In genomic region chr8:48722744-48723143, GRCm38 (mm10) we compare ENCODE assay signal across 21 mouse cellular contexts.
DNase-seq lines count a peak whose midpoint lies in the region; ATAC-seq and TF ChIP-seq lines count a peak whose summit lies in the region.
"Had no signal": no experiment of that assay in that cellular context is flagged by ENCODE, and none has a peak within 500 bp of the region (broad histone marks: within the 10 kb centered on the region; RNA-seq: fewer than 3 reads in every experiment).

No protein-coding gene starts in this region.

- H3K4me2 ChIP-seq in forebrain, embryonic 14.5 days (ENCODE audit: low read length) = no peak overlapping the region
- 0 out of 2 replicates have a peak overlapping the region, but pooled peaks have one; percentile 18 for H3K4me2 ChIP-seq in neural tube, embryonic 12.5 days (replicated peaks)
- H3K4me2 ChIP-seq in midbrain, postnatal 0 days (ENCODE audit: low read depth, low read length, poor library complexity, severe bottlenecking) = 0 out of 2 replicates have a peak overlapping the region, but pooled peaks have one; percentile 15
- H3K4me2 ChIP-seq: liver, embryonic 12.5 days; lung, embryonic 14.5 days; neural tube, embryonic 15.5 days had no signal

- no peaks in the 10 kb centered on the region for H3K9me3 ChIP-seq in forebrain, embryonic 10.5 days
- H3K9me3 ChIP-seq in forebrain, embryonic 14.5 days (replicated peaks; ENCODE audit: control insufficient read depth, low read length) = no peaks in the 10 kb centered on the region
- no peaks in the 10 kb centered on the region for H3K9me3 ChIP-seq in neural tube, embryonic 12.5 days
- no peaks in the 10 kb centered on the region for H3K9me3 ChIP-seq in limb, embryonic 10.5 days (replicated peaks)
- no peaks in the 10 kb centered on the region for H3K9me3 ChIP-seq in midbrain, postnatal 0 days (ENCODE audit: low read length)
- H3K9me3 ChIP-seq: heart, embryonic 10.5 days; neural tube, embryonic 15.5 days had no signal

- no peak overlapping the region for H3K9ac ChIP-seq in forebrain, embryonic 14.5 days (ENCODE audit: low read length)
- H3K9ac ChIP-seq in neural tube, embryonic 12.5 days = no peak overlapping the region
- no peak overlapping the region for H3K9ac ChIP-seq in midbrain, postnatal 0 days (replicated peaks; ENCODE audit: low read length, poor library complexity, severe bottlenecking)
- H3K9ac ChIP-seq: liver, embryonic 12.5 days; lung, embryonic 14.5 days; neural tube, embryonic 15.5 days had no signal

- 57% methylated on average over 14 of the region's 14 CpGs for WGBS in forebrain, embryonic 10.5 days
- 35% methylated on average over 14 of the region's 14 CpGs for WGBS in forebrain, embryonic 14.5 days
- WGBS in neural tube, embryonic 12.5 days = 40% methylated on average over 14 of the region's 14 CpGs
- WGBS in limb, embryonic 10.5 days = 63% methylated on average over 14 of the region's 14 CpGs
- 28% methylated on average over 14 of the region's 14 CpGs for WGBS in midbrain, postnatal 0 days

- H3K36me3 ChIP-seq in forebrain, embryonic 10.5 days (replicated peaks) = peaks cover 13% of the 10 kb centered on the region
- no peaks in the 10 kb centered on the region for H3K36me3 ChIP-seq in forebrain, embryonic 14.5 days (ENCODE audit: control insufficient read depth, insufficient read depth, low read length)
- H3K36me3 ChIP-seq in neural tube, embryonic 12.5 days = no peaks in the 10 kb centered on the region
- no peaks in the 10 kb centered on the region for H3K36me3 ChIP-seq in limb, embryonic 10.5 days
- H3K36me3 ChIP-seq in midbrain, postnatal 0 days (ENCODE audit: insufficient read depth, low read length) = no peaks in the 10 kb centered on the region
- H3K36me3 ChIP-seq: heart, embryonic 10.5 days; liver, embryonic 12.5 days; neural tube, embryonic 15.5 days had no signal

- no peak for ATAC-seq in forebrain, embryonic 14.5 days
- no peak for ATAC-seq in neural tube, embryonic 12.5 days (ENCODE audit: low FRiP score, low read depth)
- no peak for ATAC-seq in midbrain, postnatal 0 days (ENCODE audit: low FRiP score)
- ATAC-seq: activated CD4-positive, CD25-positive, alpha-beta regulatory T cell, adult 4 months; intestine, embryonic 16.5 days; liver, embryonic 12.5 days had no signal

- H3K4me1 ChIP-seq in forebrain, embryonic 10.5 days = peaks cover 40% of the 10 kb centered on the region
- peaks cover 4% of the 10 kb centered on the region; the same call in 1 of the 2 replicates for H3K4me1 ChIP-seq in forebrain, embryonic 14.5 days (ENCODE audit: control insufficient read depth, insufficient read depth, low read length)
- H3K4me1 ChIP-seq in neural tube, embryonic 12.5 days = no peaks in the 10 kb centered on the region
- peaks cover 23% of the 10 kb centered on the region for H3K4me1 ChIP-seq in limb, embryonic 10.5 days
- no peaks in the 10 kb centered on the region for H3K4me1 ChIP-seq in midbrain, postnatal 0 days (ENCODE audit: insufficient read depth, low read length)
- H3K4me1 ChIP-seq: liver, embryonic 12.5 days had no signal

- no peak for DNase-seq in forebrain, embryonic 10.5 days (ENCODE audit: extremely low spot score, low spot score)
- no peak for DNase-seq in forebrain, embryonic 14.5 days (ENCODE audit: low spot score)
- DNase-seq in neural tube, embryonic 10.5 days (ENCODE audit: extremely low spot score, low spot score) = no peak
- no peak for DNase-seq in limb, embryonic 10.5 days (ENCODE audit: low spot score)
- DNase-seq in midbrain, postnatal 0 days (ENCODE audit: low spot score) = peak; percentile 4
- no peak for DNase-seq in left cerebral cortex, postnatal 4 days
- DNase-seq in thymus, postnatal 4 days = no peak
- DNase-seq: adrenal gland, postnatal 25 days; cerebellum, adult 2 months; gastrocnemius, postnatal 25 days; heart, postnatal 14 days; lung, embryonic 14.5 days; right cerebral cortex, postnatal 4 days had no signal

- intact Hi-C loops in left cerebral cortex, postnatal 4 days (cut with DNase I) = no loop called here

- no peak overlapping the region for H3K4me3 ChIP-seq in forebrain, embryonic 10.5 days
- H3K4me3 ChIP-seq in forebrain, embryonic 14.5 days (ENCODE audit: low read depth, low read length) = no peak overlapping the region
- no peak overlapping the region for H3K4me3 ChIP-seq in neural tube, embryonic 12.5 days
- no peak overlapping the region for H3K4me3 ChIP-seq in limb, embryonic 10.5 days
- no peak overlapping the region for H3K4me3 ChIP-seq in midbrain, postnatal 0 days (ENCODE audit: low read depth, low read length)
- H3K4me3 ChIP-seq: heart, embryonic 10.5 days; liver, embryonic 12.5 days; neural tube, embryonic 15.5 days had no signal

- no peaks in the 10 kb centered on the region for H3K27me3 ChIP-seq in forebrain, embryonic 10.5 days (ENCODE audit: poor library complexity, severe bottlenecking)
- H3K27me3 ChIP-seq in forebrain, embryonic 14.5 days (replicated peaks; ENCODE audit: control insufficient read depth, insufficient read depth, low read length) = no peaks in the 10 kb centered on the region
- H3K27me3 ChIP-seq in neural tube, embryonic 12.5 days (replicated peaks) = no peaks in the 10 kb centered on the region
- no peaks in the 10 kb centered on the region for H3K27me3 ChIP-seq in limb, embryonic 10.5 days (ENCODE audit: low read depth, poor library complexity, severe bottlenecking)
- no peaks in the 10 kb centered on the region for H3K27me3 ChIP-seq in midbrain, postnatal 0 days (ENCODE audit: insufficient read depth, low read length)
- H3K27me3 ChIP-seq: CH12.LX; liver, embryonic 12.5 days; neural tube, embryonic 15.5 days had no signal

- H3K27ac ChIP-seq in forebrain, embryonic 10.5 days = peak overlapping the region; percentile 65
- no peak overlapping the region for H3K27ac ChIP-seq in forebrain, embryonic 14.5 days (ENCODE audit: low read depth, low read length)
- no peak overlapping the region for H3K27ac ChIP-seq in neural tube, embryonic 12.5 days
- 0 out of 2 replicates have a peak overlapping the region, but pooled peaks have one; percentile 3 for H3K27ac ChIP-seq in limb, embryonic 10.5 days
- 0 out of 2 replicates have a peak overlapping the region, but pooled peaks have one; percentile 18 for H3K27ac ChIP-seq in midbrain, postnatal 0 days (ENCODE audit: low read depth, low read length)
- H3K27ac ChIP-seq: heart, embryonic 10.5 days; liver, embryonic 12.5 days; macrophage; neural tube, embryonic 15.5 days had no signal

- TF ChIP-seq CTCF in midbrain, postnatal 0 days (IDR thresholded peaks at IDR 0.05) = no peak

Comparison
In these comparisons a context has a peak if more than half of its experiments do, and no peak if none do; other contexts are left out.
1. H3K27ac ChIP-seq: peak in forebrain, embryonic 10.5 days (single experiment), limb, embryonic 10.5 days (single experiment) and midbrain, postnatal 0 days (single experiment); none in forebrain, embryonic 14.5 days (single experiment) and neural tube, embryonic 12.5 days (single experiment).